Mouse (Mus musculus) intestine, postnatal 0 days (tissue): ENCODE measurements around the gene Dsp. TPM values are rescaled to one million over a fixed set of nuclear protein-coding genes. Genes with fewer than 3 reads are reported as not detected.

Experiments
- ATAC-seq: fragments of 200-750 bp; cut with Nextera tagmentation; 2 replicates; pipeline ENCODE4 v1.8.0; 2017; ENCODE audit warnings: mild to moderate bottlenecking, moderate TSS enrichment, moderate library complexity
- H3K27ac ChIP-seq: fragments of 300-500 bp; sonication (generic); 2 replicates; pipeline ENCODE4 v1.5.1; 2014; ENCODE audit warnings: mild to moderate bottlenecking, low read depth, low read length, moderate library complexity
- H3K27me3 ChIP-seq: fragments of 300-500 bp; sonication (generic); replicated peaks from 2 replicates; pipeline ENCODE4 v1.6.1; 2014; ENCODE audit warnings: low read length, mixed read lengths; ENCODE audit not compliant: control insufficient read depth, insufficient read depth
- H3K36me3 ChIP-seq: fragments of 300-500 bp; sonication (generic); 2 replicates; pipeline ENCODE4 v1.6.1; 2014; ENCODE audit warnings: mild to moderate bottlenecking, moderate library complexity; ENCODE audit not compliant: control insufficient read depth, insufficient read depth
- H3K4me1 ChIP-seq: fragments of 300-500 bp; sonication (generic); replicated peaks from 2 replicates; pipeline ENCODE4 v1.6.1; 2014; ENCODE audit warnings: antibody characterized with exemption, low read length, mixed read lengths; ENCODE audit not compliant: control insufficient read depth, insufficient read depth
- H3K4me2 ChIP-seq: fragments of 300-500 bp; sonication (generic); replicated peaks from 2 replicates; pipeline ENCODE4 v1.6.1; 2014; ENCODE audit warnings: low read depth, mild to moderate bottlenecking, moderate library complexity
- H3K4me3 ChIP-seq: fragments of 300-500 bp; sonication (generic); 2 replicates; pipeline ENCODE4 v1.5.1; 2014; ENCODE audit warnings: low read depth, low read length
- H3K9ac ChIP-seq: fragments of 300-500 bp; sonication (generic); 2 replicates; pipeline ENCODE4 v1.6.1; 2014; ENCODE audit warnings: mild to moderate bottlenecking, low read depth, low read length
- H3K9me3 ChIP-seq: fragments of 300-500 bp; sonication (generic); 2 replicates; pipeline ENCODE4 v1.6.1; 2016; ENCODE audit warnings: mixed run types; ENCODE audit not compliant: control insufficient read depth
- CTCF ChIP-seq: sonication (generic); IDR thresholded peaks from 2 replicates; pipeline ENCODE4 v1.5.1; 2016; ENCODE audit warnings: low read depth, mild to moderate bottlenecking, control low read depth, antibody characterized with exemption, moderate library complexity
- WGBS: fragments of 180-500 bp; shearing (Covaris S2); extraction: QIAGEN DNeasy Blood & Tissue Kit; methylation state at CpG from one replicate; pipeline ENCODE4 v1.1.7; 2014; 5-methylcytosine and 5-hydroxymethylcytosine counted together
- polyA plus RNA-seq: library from polyadenylated mRNA; unstranded; fragments of >200 nt; fragmentation: Nextera tagmentation; extraction: Ambion mirVana; gene quantifications from 2 replicates; pipeline ENCODE4 v1.2.1, GENCODE M21; 2015

The Dsp gene
- polyA plus RNA-seq, 1 experiment from 2014 or later, result 14.8 TPM

GRCm38 (mm10) chr13:38201413-38201812 is 50.3 kb downstream of the Dsp start:
- Histone ChIP-seq H3K36me3 (peaks cover 13% of the 10 kb centered on the region), H3K27me3 (no peaks in the 10 kb centered on the region), H3K9ac (no peak overlapping the region), H3K4me1 (no peaks in the 10 kb centered on the region; the same call in 1 of the 2 replicates), H3K4me3 (no peak overlapping the region), H3K27ac (no peak overlapping the region; the same call in 1 of the 2 replicates), H3K9me3 (no peaks in the 10 kb centered on the region), H3K4me2 (0 out of 2 replicates have a peak overlapping the region, but pooled peaks have one; percentile 21)
- 33% methylated on average over 6 of the region's 6 CpGs for WGBS
- ATAC-seq, result peak; percentile 70
- TF ChIP-seq CTCF, result no peak

- no peaks in the 10 kb centered on the region for H3K9me3 ChIP-seq
- H3K27me3 ChIP-seq, result no peaks in the 10 kb centered on the region
- no peak overlapping the region for H3K27ac ChIP-seq
- ATAC-seq, result no peak
- no peak overlapping the region for H3K9ac ChIP-seq
- peak overlapping the region; percentile 88; the same call in 1 of the 2 replicates for H3K4me3 ChIP-seq
- H3K4me1 ChIP-seq, result peaks cover 5% of the 10 kb centered on the region
- TF ChIP-seq CTCF, result no peak
- 44% methylated on average over 4 of the region's 4 CpGs for WGBS
- peak overlapping the region; percentile 74 for H3K4me2 ChIP-seq
- no peaks in the 10 kb centered on the region for H3K36me3 ChIP-seq
These were observed 53.1 kb downstream of the Dsp start for GRCm38 (mm10) chr13:38204171-38204570.

- Histone ChIP-seq H3K9ac (peak within 1 kb of the TSS; percentile 86), H3K27ac (peak within 1 kb of the TSS; percentile 90), H3K27me3 (no peaks in the 10 kb centered on the region), H3K4me2 (peak within 1 kb of the TSS; percentile 74), H3K4me1 (peaks cover 5% of the 10 kb centered on the region), H3K4me3 (peak within 1 kb of the TSS; percentile 88), H3K36me3 (no peaks in the 10 kb centered on the region), H3K9me3 (no peaks in the 10 kb centered on the region)
- TF ChIP-seq CTCF, result no peak
- ATAC-seq, result peak; percentile 94
- under 1% methylated on average over 59 of the region's 59 CpGs for WGBS
These were observed 53.8 kb downstream of the Dsp start, which contains the start of gene Snrnp48 for GRCm38 (mm10) chr13:38204702-38205482. TSS of gene Snrnp48 (plus strand) at chr13:38204938.

DNA sequence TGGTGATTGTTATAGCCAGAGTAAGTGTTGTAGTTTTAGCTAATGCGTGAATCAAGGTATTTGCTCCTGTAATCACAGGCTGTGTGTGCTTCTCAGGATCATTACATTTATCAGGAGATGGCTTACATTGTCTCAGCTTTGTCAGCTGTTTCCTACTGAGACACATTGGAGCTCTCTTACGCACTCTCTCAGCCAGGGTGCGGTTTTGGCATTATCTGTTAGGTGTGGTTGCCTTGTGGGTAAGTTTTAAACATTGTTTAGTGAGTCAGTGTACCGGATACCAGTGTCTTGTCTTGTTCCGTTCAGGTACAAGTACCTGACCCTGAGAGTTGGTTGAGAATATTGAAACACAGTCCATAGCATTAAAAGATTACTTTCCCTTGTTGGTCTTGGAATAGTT is 60.0 kb downstream of the Dsp start:
- Histone ChIP-seq H3K36me3 (peaks cover 44% of the 10 kb centered on the region), H3K4me1 (peaks cover 5% of the 10 kb centered on the region; the same call in 1 of the 2 replicates), H3K9ac (no peak overlapping the region), H3K9me3 (no peaks in the 10 kb centered on the region), H3K27ac (no peak overlapping the region), H3K4me2 (no peak overlapping the region), H3K4me3 (no peak overlapping the region), H3K27me3 (no peaks in the 10 kb centered on the region)
- no peak for TF ChIP-seq CTCF
- 81% methylated on average over 5 of the region's 5 CpGs for WGBS
- ATAC-seq, result no peak

DNA sequence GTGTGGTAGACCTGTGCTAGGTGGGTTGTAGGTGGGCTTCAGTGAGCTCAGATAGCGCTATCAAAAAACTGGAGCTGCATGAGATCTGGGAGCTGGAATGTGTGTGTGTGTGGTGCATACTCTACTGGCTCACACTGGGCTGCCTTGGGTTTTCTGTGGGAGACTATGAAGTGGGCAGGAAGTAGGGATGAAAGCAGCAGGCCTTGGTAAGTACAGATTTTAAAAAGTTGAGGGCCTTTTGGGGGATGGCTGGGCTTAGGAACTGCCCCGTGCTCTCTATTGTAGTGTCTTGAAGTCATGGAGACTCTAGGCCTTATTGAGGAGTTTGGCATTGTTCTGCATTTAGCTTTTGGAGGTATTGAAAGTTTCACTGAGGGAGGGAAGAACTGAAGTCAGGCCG is 67.6 kb downstream of the Dsp start:
- Histone ChIP-seq H3K4me2 (no peak overlapping the region), H3K36me3 (peaks cover 81% of the 10 kb centered on the region), H3K4me3 (no peak overlapping the region), H3K27ac (no peak overlapping the region), H3K4me1 (no peaks in the 10 kb centered on the region), H3K9ac (no peak overlapping the region), H3K27me3 (no peaks in the 10 kb centered on the region), H3K9me3 (no peaks in the 10 kb centered on the region)
- no peak for ATAC-seq
- 92% methylated on average over 3 of the region's 3 CpGs for WGBS
- no peak for TF ChIP-seq CTCF

GRCm38 (mm10) chr13:38220331-38220730 is 69.2 kb downstream of the Dsp start:
- no peak overlapping the region for H3K9ac ChIP-seq
- no peaks in the 10 kb centered on the region for H3K4me1 ChIP-seq
- no peaks in the 10 kb centered on the region for H3K9me3 ChIP-seq
- no peak for ATAC-seq
- peak; percentile 57 for TF ChIP-seq CTCF
- H3K27me3 ChIP-seq, result no peaks in the 10 kb centered on the region
- H3K36me3 ChIP-seq, result peaks cover 87% of the 10 kb centered on the region
- H3K4me2 ChIP-seq, result no peak overlapping the region
- 90% methylated on average over 6 of the region's 6 CpGs for WGBS
- no peak overlapping the region for H3K27ac ChIP-seq
- no peak overlapping the region for H3K4me3 ChIP-seq
